Mouse (Mus musculus) ES-CJ7 (cell line): ENCODE measurements around the gene Cilp2.
A peak's percentile ranks its signal among the peaks of the same experiment; 100 is the strongest.

Experiments
- DNase-seq: peaks from one replicate; pipeline ENCODE4 v3.0.0; 2011; ENCODE audit warnings: low read depth, low spot score

Gene Cilp2

GRCm38 (mm10) chr8:69887289-69888243 is at the start of gene Cilp2:
TSS of gene Cilp2 (minus strand) at chr8:69887687.
- peak; percentile 80 for DNase-seq

- DNase-seq, result peak; percentile 100
Measured at GRCm38 (mm10) chr8:69936050-69936794, 48.7 kb upstream of the Cilp2 start.

- DNase-seq, result peak; percentile 80
Measured at GRCm38 (mm10) chr8:69935431-69935830, 47.9 kb upstream of the Cilp2 start.

- DNase-seq, result peak; percentile 69
Measured at GRCm38 (mm10) chr8:69934582-69934981, 47.1 kb upstream of the Cilp2 start.

- DNase-seq, result no peak
Measured at GRCm38 (mm10) chr8:69933811-69934210, 46.3 kb upstream of the Cilp2 start.

GRCm38 (mm10) chr8:69926901-69927300 is 39.4 kb upstream of the Cilp2 start:
- DNase-seq, result no peak

GRCm38 (mm10) chr8:69923986-69924385 is 36.5 kb upstream of the Cilp2 start:
- DNase-seq, result no peak

GRCm38 (mm10) chr8:69921141-69921540 is 33.7 kb upstream of the Cilp2 start:
- DNase-seq, result no peak

GRCm38 (mm10) chr8:69919876-69920662 is 32.6 kb upstream of the Cilp2 start:
- DNase-seq, result peak; percentile 99

- peak; percentile 96 for DNase-seq
Measured at GRCm38 (mm10) chr8:69919010-69919409, 31.5 kb upstream of the Cilp2 start.

GRCm38 (mm10) chr8:69918506-69918905 is 31.0 kb upstream of the Cilp2 start:
- no peak for DNase-seq

GRCm38 (mm10) chr8:69915748-69916147 is 28.3 kb upstream of the Cilp2 start:
- DNase-seq, result peak; percentile 69

GRCm38 (mm10) chr8:69914526-69914925 is 27.0 kb upstream of the Cilp2 start:
- DNase-seq, result no peak

- no peak for DNase-seq
Measured at GRCm38 (mm10) chr8:69912478-69913074, 25.1 kb upstream of the Cilp2 start.

GRCm38 (mm10) chr8:69911917-69912316 is 24.4 kb upstream of the Cilp2 start:
- DNase-seq, result no peak

GRCm38 (mm10) chr8:69907106-69907505 is 19.6 kb upstream of the Cilp2 start:
- no peak for DNase-seq

GRCm38 (mm10) chr8:69906260-69906659 is 18.8 kb upstream of the Cilp2 start:
- no peak for DNase-seq

GRCm38 (mm10) chr8:69904096-69904495 is 16.6 kb upstream of the Cilp2 start:
- DNase-seq, result no peak

- peak; percentile 100 for DNase-seq
Measured at GRCm38 (mm10) chr8:69903063-69903542, 15.6 kb upstream of the Cilp2 start.

GRCm38 (mm10) chr8:69902163-69903062 is 14.9 kb upstream of the Cilp2 start, which contains the start of the genes Tssk6, Ndufa13 and Yjefn3:
TSS of gene Tssk6 (plus strand) at chr8:69902184.
TSS of gene Ndufa13 (minus strand) at chr8:69902558.
TSS of gene Yjefn3 (minus strand) at chr8:69902712.
- DNase-seq, result peak; percentile 66
